Mouse (Mus musculus) kidney, adult 2 months (tissue): ENCODE measurements at regions not wholly inside any gene's neighbourhood (a gene's known extent, or its start where the extent isn't known, plus 50 kb on each side); places are given as distances from the start of the nearest gene placed in this dataset.
"Not testable (repeated sequence)": the region's sequence is repeated elsewhere in the genome, so short reads cannot be mapped to it uniquely, and the experiment has no call there.

ENCODE experiments used
- DNase-seq: peaks from one replicate; pipeline ENCODE4 v3.0.0; 2021
- H3K27ac ChIP-seq: fragments of 200-500 bp; 2 replicates; pipeline ENCODE4 v1.5.1; 2012; ENCODE audit warnings: low read depth, low read length, control low read depth, inconsistent platforms; ENCODE audit not compliant: insufficient read depth
- H3K27me3 ChIP-seq: fragments of 200-500 bp; replicated peaks from 2 replicates; pipeline ENCODE4 v1.6.1; 2012; ENCODE audit warnings: mild to moderate bottlenecking, moderate library complexity, low read length, inconsistent platforms; ENCODE audit not compliant: control insufficient read depth, insufficient read depth
- H3K36me3 ChIP-seq: fragments of 200-500 bp; 2 replicates; pipeline ENCODE4 v1.6.1; 2012; ENCODE audit warnings: mild to moderate bottlenecking, moderate library complexity, low read length, inconsistent platforms; ENCODE audit not compliant: control insufficient read depth, insufficient read depth
- H3K4me1 ChIP-seq: fragments of 200-500 bp; 2 replicates; pipeline ENCODE4 v1.6.1; 2011; ENCODE audit warnings: low read length; ENCODE audit not compliant: control insufficient read depth, insufficient read depth
- H3K4me3 ChIP-seq: fragments of 200-500 bp; 2 replicates; pipeline ENCODE4 v1.5.1; 2011; ENCODE audit warnings: mild to moderate bottlenecking, low read depth, low read length, control low read depth; ENCODE audit not compliant: insufficient read depth
- CTCF ChIP-seq: fragments of 200-500 bp; conservative IDR thresholded peaks from 2 replicates; pipeline ENCODE4 v1.5.1; 2011; ENCODE audit warnings: low read depth, mild to moderate bottlenecking, control low read depth, low read length, moderate library complexity, mixed read lengths; ENCODE audit not compliant: insufficient read depth, insufficient read length
- POLR2A ChIP-seq: fragments of 200-500 bp; IDR thresholded peaks from one replicate; pipeline ENCODE4 v1.6.1; 2011; ENCODE audit warnings: low read depth, low read length, control low read depth
- WGBS: fragments of 180-500 bp; shearing (Covaris S2); methylation state at CpG from one replicate; pipeline ENCODE4 v1.1.7; 2018; 5-methylcytosine and 5-hydroxymethylcytosine counted together

DNA sequence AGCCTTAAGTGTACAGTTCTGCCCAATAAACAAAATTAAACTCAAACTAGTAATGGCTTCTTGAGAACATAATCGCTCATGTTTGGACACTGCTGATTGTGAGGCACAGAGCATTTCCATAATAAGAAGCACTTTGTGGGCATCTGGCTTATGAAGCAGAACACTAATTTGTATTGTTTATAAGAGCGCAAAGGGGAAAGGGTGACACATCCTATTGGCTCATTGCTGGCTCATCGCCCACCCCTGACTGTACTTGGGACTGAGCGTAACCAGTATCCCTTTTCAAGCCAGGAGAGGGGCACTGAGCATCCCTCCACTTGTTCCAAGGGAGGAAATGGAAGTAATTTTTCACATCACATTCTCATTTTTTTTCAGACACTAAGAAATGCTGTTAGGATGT, 288.0 kb downstream of the Sfmbt2 start:
- no peak overlapping the region for H3K27ac ChIP-seq

DNA sequence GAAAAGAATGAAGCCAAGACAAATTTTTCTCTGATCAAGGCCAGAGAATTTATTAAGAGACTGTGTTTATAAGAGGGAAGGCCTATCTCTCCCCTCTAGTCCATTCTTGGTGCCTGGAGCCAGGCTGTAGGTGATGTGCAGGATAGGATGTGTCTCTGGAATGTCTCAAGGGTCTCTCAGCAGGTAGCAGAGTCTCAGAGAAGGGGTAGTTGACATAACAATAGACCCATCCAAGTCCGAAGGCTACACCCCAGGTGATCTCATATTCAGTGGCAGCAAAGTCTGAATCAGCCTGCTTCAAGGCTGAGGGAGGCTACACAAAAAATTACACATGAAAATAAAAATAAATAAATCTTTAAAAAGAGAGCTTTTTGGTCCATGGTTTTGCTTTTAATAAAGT, 297.6 kb downstream of the Sfmbt2 start:
- not testable (repeated sequence) for H3K36me3 ChIP-seq, H3K4me1 ChIP-seq, H3K4me3 ChIP-seq, H3K27ac ChIP-seq, H3K27me3 ChIP-seq, DNase-seq
- WGBS, result 83% methylated on average over 1 of the region's 1 CpGs

More for the DNA sequence above, 288.0 kb downstream of the Sfmbt2 start:
- Histone ChIP-seq H3K4me3 (no peak overlapping the region), H3K27me3 (no peaks in the 10 kb centered on the region), H3K4me1 (no peaks in the 10 kb centered on the region), H3K36me3 (no peaks in the 10 kb centered on the region)
- no peak for DNase-seq
- WGBS, result 75% methylated on average over 4 of the region's 4 CpGs
- no peak for TF ChIP-seq CTCF

DNA sequence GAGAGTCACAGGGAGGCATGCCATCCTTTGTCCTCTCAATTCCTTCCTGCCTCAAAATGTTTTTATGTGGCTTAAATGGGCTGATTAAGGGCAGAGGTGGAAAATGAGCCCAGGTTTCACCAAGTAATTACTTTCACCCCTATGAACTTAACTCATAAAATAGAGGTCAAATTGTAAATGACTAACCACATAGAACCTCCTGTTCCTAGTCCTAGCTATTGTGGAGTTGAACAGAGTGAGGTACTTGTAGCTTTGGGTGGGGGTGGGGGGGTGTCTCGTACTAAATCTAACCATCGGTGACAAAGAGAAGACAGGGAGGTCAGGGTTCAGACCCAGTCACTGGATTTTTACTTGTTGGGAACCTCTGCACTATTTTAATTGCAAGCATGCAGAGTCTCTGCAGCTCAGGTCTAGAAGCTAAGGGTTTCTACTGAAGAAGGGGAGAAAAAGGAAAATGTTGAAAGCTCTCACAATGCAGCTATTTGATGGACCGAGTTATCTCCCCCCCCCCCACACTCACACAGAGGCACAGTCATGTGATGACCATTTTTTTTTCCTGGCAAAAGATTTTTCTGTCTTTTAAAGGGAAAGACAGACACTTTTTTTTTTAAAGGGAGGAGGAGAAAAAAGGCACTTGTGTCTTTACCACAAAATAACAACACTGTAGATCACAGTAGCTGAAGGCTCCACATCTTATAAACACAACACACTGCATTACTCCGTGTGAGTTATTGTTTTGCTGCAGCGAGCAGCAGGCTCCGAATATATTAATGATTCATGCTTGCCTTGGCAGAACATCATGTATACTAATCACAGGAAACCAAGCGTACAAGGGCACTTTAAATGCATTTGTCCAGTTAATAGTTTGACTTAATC, 300.4 kb downstream of the Sfmbt2 start:
- Histone ChIP-seq H3K4me3 (no peak overlapping the region), H3K36me3 (no peaks in the 10 kb centered on the region), H3K4me1 (peaks cover 9% of the 10 kb centered on the region; the same call in 1 of the 2 replicates), H3K27ac (peak overlapping the region; percentile 46; the same call in 1 of the 2 replicates), H3K27me3 (no peaks in the 10 kb centered on the region)
- WGBS, result 8% methylated on average over 7 of the region's 7 CpGs
- DNase-seq, result peak; percentile 50
- TF ChIP-seq CTCF (no peak), POLR2A (no peak)

DNA sequence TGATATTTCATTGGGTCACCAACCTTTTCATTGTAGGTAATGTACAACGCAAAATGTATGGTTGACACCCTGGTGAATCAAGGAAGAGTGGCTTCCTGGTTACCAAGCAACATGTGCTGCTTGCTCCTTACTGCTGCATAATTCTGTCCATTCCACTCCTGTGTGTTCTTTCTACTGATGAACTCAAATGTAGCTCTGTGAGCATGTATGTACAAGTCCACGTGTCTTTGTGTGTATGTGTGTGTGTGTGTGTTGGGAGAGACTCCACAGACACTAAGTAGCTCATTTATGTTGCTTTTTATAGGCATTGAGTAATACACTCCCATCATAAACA, 301.0 kb downstream of the Sfmbt2 start:
- no peak for DNase-seq
- Histone ChIP-seq H3K27me3 (no peaks in the 10 kb centered on the region), H3K27ac (0 out of 2 replicates have a peak overlapping the region, but pooled peaks have one; percentile 31), H3K4me1 (peaks cover 9% of the 10 kb centered on the region; the same call in 1 of the 2 replicates), H3K36me3 (no peaks in the 10 kb centered on the region), H3K4me3 (no peak overlapping the region)
- TF ChIP-seq POLR2A (no peak), CTCF (no peak)
- 35% methylated on average over 2 of the region's 2 CpGs for WGBS

DNA sequence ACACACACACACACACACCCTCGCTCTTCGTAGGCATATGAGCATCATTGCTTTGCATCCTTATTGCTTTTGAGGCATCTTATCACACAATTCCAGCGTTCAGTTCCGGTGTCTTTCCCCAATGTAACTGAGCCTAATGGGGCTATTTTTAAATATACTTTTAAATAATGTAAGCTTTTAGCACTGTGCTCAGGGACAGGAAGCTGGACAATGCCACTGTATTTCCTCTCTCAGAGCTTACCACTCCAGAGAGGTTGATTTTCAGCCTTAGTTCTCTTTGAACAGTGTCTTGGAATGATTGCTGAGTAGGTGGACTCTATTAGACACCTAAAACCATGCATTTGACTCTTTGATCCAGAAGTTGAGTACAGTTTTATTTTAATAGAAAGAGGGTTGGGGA, 301.9 kb downstream of the Sfmbt2 start:
- H3K27ac ChIP-seq, result no peak overlapping the region
- H3K36me3 ChIP-seq, result no peaks in the 10 kb centered on the region
- no peak overlapping the region for H3K4me3 ChIP-seq
- 75% methylated on average over 4 of the region's 4 CpGs for WGBS
- H3K27me3 ChIP-seq, result no peaks in the 10 kb centered on the region
- H3K4me1 ChIP-seq, result peaks cover 9% of the 10 kb centered on the region; the same call in 1 of the 2 replicates
- DNase-seq, result no peak
- TF ChIP-seq POLR2A (no peak), CTCF (no peak)

DNA sequence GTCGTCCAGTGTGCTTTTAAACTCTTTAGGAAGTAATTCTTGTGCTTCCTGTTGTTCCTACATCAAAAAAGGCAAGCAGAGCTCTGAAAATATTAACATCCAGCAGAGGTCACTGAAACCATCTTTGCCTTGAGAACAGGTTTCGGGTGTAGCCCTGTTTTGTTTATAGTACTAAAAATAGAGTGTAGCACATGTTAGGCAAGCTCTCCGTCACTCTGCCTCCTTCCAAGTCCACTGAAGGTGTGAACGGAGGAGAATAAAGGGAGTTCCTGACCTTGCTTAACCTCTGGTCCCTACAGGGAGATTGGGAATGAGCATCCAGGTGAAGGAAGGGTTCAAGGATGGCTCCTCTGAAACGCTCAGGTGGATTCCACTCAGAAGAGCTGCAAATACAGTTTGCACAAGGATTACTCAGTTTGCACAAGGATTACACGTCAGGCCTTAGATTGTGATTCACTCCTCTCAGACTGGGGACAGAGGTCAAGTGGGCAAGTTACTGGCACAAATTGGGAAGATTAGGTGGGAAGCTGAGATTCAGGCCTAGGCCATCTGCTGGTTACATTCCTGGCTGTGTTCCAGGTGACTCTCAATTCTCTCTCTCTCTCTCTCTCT, 304.5 kb downstream of the Sfmbt2 start:
- Histone ChIP-seq H3K4me1 (peaks cover 9% of the 10 kb centered on the region; the same call in 1 of the 2 replicates), H3K36me3 (no peaks in the 10 kb centered on the region), H3K27ac (no peak overlapping the region), H3K4me3 (no peak overlapping the region), H3K27me3 (no peaks in the 10 kb centered on the region)
- DNase-seq, result peak; percentile 12
- TF ChIP-seq CTCF (no peak), POLR2A (no peak)
- WGBS, result 30% methylated on average over 6 of the region's 6 CpGs

DNA sequence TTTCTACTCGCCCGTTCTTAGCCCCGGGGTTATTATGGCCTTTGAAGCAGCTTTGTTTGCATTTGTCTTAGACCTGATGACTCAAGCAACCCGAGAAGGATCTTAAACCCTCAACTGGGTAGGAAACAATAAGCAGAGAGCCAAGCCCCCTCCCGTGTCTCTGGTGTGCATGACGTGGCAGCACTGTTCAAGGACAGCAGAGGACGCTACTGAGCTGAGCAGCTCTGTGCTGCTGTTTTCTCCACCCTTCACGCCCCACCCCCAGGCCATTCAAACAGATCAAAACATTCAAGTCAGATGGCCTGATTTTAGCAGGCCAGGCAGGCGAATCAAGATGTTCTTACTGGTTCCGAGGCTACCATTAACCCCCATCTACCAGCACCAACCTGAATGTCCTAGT, 331.1 kb downstream of the Sfmbt2 start:
- no peak for TF ChIP-seq CTCF
- no peak for DNase-seq
- Histone ChIP-seq H3K4me1 (no peaks in the 10 kb centered on the region), H3K4me3 (no peak overlapping the region), H3K27me3 (no peaks in the 10 kb centered on the region), H3K27ac (no peak overlapping the region), H3K36me3 (no peaks in the 10 kb centered on the region)
- 33% methylated on average over 10 of the region's 10 CpGs for WGBS
